Mouse (Mus musculus): ENCODE data around the gene Dbndd2.

- TF ChIP-seq CTCF (IDR thresholded peaks at IDR 0.05; ENCODE audit: low read depth) (no peak), EP300 (IDR thresholded peaks at IDR 0.05; ENCODE audit: low read depth) (no peak)
These were observed 56.7 kb downstream of the Dbndd2 start for GRCm38 (mm10) chr2:164542598-164542997.

Data from liver, embryonic 14.5 days (tissue).